Mouse (Mus musculus) C2C12 (cell line): ENCODE measurements around the gene Bhlha15.

Source experiments
- CEBPB ChIP-seq: IDR thresholded peaks from one replicate; pipeline ENCODE4 v1.6.1; 2011; ENCODE audit warnings: low read depth, mild to moderate bottlenecking, control low read depth, moderate library complexity
- CTCF ChIP-seq: IDR thresholded peaks from one replicate; pipeline ENCODE4 v1.5.1; 2011; ENCODE audit not compliant: control insufficient read depth, insufficient read depth, insufficient read length
- FOSL1 ChIP-seq: IDR thresholded peaks from one replicate; pipeline ENCODE4 v1.8.0; 2011; ENCODE audit warnings: mild to moderate bottlenecking, low read length; ENCODE audit not compliant: poor library complexity, insufficient read depth, severe bottlenecking
- MAX ChIP-seq: IDR thresholded peaks from one replicate; pipeline ENCODE4 v1.6.1; 2011; ENCODE audit warnings: mild to moderate bottlenecking, control low read depth
- MYOD1 ChIP-seq: IDR thresholded peaks from one replicate; pipeline ENCODE4 v1.6.1; 2011; ENCODE audit warnings: low read depth; ENCODE audit not compliant: control insufficient read depth, insufficient read length
- MYOG ChIP-seq: IDR thresholded peaks from one replicate; pipeline ENCODE4 v1.6.1; 2011; ENCODE audit not compliant: control insufficient read depth, insufficient read length; ENCODE audit errors: extremely low read depth
- USF1 ChIP-seq: IDR thresholded peaks from one replicate; pipeline ENCODE4 v1.6.1; 2011; ENCODE audit warnings: low read depth, mild to moderate bottlenecking, control low read depth, moderate library complexity

GRCm38 (mm10) chr5:144151270-144151669 is 38.8 kb upstream of the Bhlha15 start:
- TF ChIP-seq USF1 (no peak), CEBPB (no peak), MYOG (no peak), CTCF (no peak), MAX (no peak), MYOD1 (no peak), FOSL1 (no peak)
